Mouse (Mus musculus) spleen, postnatal 4 days (tissue): ENCODE measurements around the gene Samt1.
"Not testable (repeated sequence)": the region's sequence is repeated elsewhere in the genome, so short reads cannot be mapped to it uniquely, and the experiment has no call there.

Source experiments
- DNase-seq, 2 experiments: peaks; one replicate each; pipeline ENCODE4 v3.0.0; 2022; ENCODE audit warnings: low spot score in 2 of 2

Gene Samt1

DNA sequence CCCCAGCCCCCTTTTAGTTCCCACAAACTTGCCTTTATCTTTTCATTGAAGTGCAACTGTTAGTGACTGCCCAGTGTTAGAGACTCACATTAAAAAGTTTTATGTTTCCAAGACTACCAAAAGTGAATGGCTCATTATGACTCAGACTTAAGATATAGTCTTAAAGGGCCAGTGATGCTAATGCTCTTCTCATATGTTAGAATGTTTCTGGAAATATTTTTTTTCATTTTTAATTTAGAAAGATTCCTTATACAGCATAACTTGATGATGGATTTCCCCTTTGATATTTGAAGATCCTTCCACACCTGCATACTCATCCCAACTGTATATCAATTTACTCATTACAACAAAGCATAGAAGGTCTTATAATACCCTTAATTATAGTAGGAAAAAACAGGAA is at the start of gene Samt1:
Samt1 (minus strand) TSS at position 101 of the 400 bp plus-strand sequence.
- not testable (repeated sequence) for DNase-seq

DNA sequence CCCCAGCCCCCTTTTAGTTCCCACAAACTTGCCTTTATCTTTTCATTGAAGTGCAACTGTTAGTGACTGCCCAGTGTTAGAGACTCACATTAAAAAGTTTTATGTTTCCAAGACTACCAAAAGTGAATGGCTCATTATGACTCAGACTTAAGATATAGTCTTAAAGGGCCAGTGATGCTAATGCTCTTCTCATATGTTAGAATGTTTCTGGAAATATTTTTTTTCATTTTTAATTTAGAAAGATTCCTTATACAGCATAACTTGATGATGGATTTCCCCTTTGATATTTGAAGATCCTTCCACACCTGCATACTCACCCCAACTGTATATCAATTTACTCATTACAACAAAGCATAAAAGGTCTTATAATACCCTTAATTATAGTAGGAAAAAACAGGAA is 42.5 kb upstream of the Samt1 start, which contains the start of gene Gm10057:
Gm10057 (minus strand) TSS at position 101 of the 400 bp plus-strand sequence.
- not testable (repeated sequence) for DNase-seq

GRCm38 (mm10) chrX:154033727-154034126 is 21.3 kb upstream of the Samt1 start, which contains the start of gene 4921511M17Rik:
Gene 4921511M17Rik (minus strand): TSS chrX:154033827.
- DNase-seq: not testable (repeated sequence)

DNA sequence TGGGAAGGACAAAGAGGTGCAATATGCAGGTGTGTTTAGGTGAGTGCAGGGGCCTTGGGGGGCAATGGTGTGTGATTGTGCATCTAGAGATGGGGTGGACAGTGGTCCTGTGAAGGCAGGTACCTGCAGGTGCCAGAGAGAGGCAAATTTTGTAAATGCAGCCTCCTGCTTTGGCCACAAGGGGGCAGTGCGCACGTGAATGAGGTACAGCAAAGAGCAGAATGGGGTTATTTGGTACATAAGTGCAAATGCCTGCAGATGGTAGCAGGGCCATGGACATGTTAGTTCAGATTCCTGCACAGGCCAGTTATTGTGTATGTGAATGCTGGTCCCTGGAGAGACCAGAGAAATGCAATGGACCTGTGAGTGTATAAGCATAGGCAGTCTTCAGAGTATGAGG is 35.5 kb downstream of the Samt1 start:
- not testable (repeated sequence) for DNase-seq

GRCm38 (mm10) chrX:153976467-153976866 is 36.0 kb downstream of the Samt1 start:
- peak in 1 of 2 experiments; percentile 55 for DNase-seq

- peak in 1 of 2 experiments; percentile 51 for DNase-seq
These were observed 38.0 kb downstream of the Samt1 start for GRCm38 (mm10) chrX:153974450-153974849.

DNA sequence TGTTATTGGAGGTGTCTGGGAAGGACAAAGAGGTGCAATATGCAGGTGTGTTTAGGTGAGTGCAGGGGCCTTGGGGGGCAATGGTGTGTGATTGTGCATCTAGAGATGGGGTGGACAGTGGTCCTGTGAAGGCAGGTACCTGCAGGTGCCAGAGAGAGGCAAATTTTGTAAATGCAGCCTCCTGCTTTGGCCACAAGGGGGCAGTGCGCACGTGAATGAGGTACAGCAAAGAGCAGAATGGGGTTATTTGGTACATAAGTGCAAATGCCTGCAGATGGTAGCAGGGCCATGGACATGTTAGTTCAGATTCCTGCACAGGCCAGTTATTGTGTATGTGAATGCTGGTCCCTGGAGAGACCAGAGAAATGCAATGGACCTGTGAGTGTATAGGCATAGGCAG is 59.6 kb downstream of the Samt1 start:
- not testable (repeated sequence) for DNase-seq
